Mouse (Mus musculus) thymus, adult 2 months (tissue): ENCODE measurements around the gene Ccdc152.

Source experiments
- CTCF ChIP-seq: fragments of 200-500 bp; IDR thresholded peaks from 2 replicates; pipeline ENCODE4 v1.5.1; 2012; ENCODE audit warnings: mild to moderate bottlenecking, control low read depth, low read length, moderate library complexity, borderline replicate concordance; ENCODE audit not compliant: control insufficient read depth, poor library complexity, insufficient read depth; ENCODE audit errors: extremely low read depth
- POLR2A ChIP-seq: fragments of 200-500 bp; IDR thresholded peaks from 2 replicates; pipeline ENCODE4 v1.6.1; 2012; ENCODE audit warnings: mild to moderate bottlenecking, low read length, control low read depth, moderate library complexity; ENCODE audit not compliant: control insufficient read depth, poor library complexity, insufficient read depth; ENCODE audit errors: extremely low read depth

DNA sequence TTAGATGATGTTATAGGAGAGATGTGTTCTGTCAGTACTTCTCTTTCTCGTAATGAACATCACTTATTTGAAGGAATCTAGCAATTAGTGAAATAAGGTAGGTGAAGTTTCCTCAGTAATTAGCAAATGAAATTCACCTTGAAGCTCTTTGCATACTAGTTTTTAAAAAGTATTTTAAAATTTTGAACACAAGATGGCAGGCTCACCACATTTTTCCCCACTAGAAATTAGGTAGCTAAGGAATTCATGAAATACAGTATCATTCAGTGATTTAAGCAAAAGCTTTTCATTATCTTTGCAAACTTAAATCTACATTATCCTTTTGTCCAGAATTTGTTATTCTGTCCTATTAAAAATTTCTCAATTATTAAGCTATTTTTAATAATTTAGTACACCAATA lies 7.3 kb downstream of the Ccdc152 start:
- TF ChIP-seq CTCF = no peak
- TF ChIP-seq POLR2A = no peak
